Mouse (Mus musculus) layer of hippocampus, adult 8-10 months (tissue): Measurements from ENCODE around the gene Frmd5. TPM values are rescaled to one million over a fixed set of nuclear protein-coding genes. Genes with fewer than 3 reads are reported as not detected.

ENCODE experiments used
- DNase-seq, 2 experiments: peaks; one replicate each; pipeline ENCODE4 v3.0.0; 2022; ENCODE audit warnings: low spot score in 2 of 2
- total RNA-seq, 4 experiments: library from RNA; stranded (reverse); gene quantifications; 2 replicates each; pipeline ENCODE4 v1.2.4; 2022

Frmd5 gene
- total RNA-seq, 4 experiments from 2014 or later, result 32.5 to 38.7 (median 38.0) TPM

DNA sequence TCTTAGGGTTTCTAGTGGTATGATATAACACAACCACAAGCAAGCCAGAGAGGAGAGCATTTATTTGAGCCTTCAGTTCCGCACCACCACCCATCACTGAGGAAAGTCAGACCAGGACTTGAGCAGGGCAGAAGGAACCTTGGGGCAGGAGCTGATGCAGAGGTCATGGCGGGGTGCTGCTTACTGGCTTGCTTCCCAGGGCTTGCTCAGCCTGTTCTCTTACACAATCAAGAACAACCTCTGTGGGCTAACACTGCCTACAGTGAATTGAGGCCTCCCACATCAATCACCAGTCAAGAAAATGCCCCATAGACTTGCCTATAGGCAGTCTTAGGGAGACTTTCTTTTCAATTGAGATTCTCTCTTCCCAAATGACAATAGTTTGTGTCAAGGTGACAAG, 118.8 kb downstream of the Frmd5 start:
- no peak for DNase-seq

DNA sequence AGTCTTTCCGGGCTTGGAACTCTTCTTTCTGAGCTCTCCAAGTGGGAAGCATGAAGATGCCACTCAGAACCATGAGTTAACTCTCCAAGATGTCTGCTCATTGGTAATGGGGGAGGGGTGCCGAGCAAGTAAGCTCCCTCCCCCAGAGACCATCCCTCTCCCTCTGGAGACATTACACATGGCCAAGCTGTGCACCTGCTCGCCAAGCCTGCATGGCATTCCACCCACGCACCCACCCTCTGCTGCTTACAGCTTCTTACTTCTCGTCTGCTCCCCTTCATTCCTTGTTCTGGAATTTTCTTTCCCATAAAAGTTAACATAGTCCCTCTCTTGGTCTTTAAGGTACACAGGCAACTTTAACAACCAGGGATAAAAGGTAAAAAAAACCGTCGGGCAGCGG, 123.3 kb downstream of the Frmd5 start:
- DNase-seq, result no peak

DNA sequence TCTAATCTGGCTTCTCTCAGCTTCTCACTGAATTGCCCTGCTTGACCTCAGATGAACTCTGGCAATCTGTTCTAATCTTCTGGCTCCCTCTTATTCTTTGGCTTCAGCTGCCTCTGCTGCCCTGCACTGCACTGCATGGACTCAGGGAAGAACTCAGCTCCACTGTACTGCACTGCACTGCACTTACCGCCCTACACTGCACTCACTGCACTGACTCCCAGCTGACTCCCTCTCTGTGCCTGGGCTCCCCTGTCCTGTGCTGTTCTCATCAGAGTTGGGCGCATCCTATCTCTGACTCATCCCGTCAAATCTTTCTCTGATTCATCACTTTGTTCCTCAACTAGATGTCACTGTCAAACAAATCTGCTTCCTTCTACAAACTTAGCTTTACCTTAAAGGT, 124.5 kb downstream of the Frmd5 start:
- no peak for DNase-seq

DNA sequence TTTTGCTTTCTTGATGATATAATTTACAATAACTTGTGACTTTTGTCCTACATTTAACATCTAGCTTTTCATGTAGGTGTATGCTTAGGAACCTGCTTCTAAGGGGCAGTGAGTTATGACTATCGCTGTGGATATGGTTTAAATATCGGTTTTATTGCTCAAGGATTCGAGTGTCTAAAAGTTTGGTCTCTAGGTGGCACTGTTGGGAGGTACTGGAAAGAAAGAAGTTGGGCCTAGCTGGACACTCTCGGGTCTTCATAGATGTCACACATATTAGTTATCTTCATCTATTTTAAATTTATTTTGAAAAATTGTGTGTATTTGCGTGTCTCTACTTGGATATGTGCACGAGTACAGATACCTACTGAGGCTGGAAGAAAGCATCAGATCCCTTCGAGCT, 127.2 kb downstream of the Frmd5 start:
- no peak for DNase-seq

DNA sequence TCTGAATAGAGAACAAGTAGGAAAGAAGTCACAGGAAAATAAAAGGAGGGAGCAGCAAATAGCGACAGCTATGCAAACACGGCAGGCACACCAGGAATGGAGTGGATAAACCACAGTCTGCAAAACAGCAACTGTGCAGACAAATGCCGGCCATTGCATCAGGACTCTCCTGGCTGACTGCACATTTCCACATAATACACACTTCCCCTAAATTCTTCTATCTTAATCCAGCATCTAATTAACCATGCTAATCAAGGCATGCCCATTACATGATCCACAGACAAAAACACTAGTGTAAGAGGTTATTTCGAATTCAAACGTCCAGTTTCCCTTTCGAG, 129.3 kb downstream of the Frmd5 start:
- no peak for DNase-seq

DNA sequence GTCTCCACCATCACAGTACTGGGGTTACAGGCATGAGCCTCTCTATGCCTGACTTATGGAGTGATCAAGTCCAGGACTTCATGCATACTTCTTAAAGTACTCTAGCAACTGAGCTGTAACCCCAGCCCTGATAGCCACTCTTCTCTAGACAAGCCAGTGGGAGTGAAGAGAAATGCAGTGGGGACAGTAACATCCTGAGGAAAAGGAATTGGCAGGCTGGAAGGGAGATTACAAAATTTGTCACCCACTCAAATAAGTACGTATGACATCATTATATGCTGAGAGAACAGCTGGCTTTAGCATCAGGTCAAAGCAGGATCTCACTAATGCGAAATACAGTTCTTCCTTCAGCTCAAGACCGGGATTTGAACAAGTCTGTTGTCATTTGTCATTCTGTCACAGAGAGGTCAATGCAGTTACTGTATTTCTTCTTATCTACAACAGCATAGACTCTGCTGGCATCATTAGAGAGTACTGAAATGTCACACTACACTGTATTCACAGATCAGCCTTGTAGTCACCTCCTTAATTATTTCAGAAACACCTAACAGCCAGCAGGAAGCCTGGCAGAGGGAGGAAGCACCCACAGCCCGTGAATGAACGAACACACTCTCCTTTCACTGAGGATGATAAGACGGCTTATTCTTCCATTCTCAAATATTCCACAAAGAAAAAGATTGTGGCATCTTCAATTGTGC, 129.8 kb downstream of the Frmd5 start:
- no peak for DNase-seq

DNA sequence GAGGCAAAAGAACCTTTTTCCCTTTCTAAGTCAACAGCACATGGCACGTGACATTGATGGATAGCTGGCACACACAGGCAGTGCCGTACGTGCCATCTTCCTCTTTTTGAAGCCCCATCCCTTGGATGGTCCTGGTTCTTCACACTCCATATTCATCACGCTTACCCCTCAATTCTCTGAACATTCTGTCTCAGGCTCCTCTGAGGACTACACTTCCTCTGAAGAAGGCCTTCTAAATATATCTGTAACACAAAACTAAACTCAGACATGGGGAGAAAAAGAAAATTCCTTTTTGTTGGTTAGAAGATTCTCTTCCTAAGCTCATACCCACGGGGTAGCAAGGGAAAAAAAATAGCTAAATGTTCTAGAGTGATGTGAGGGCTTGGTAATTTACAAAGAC, 131.0 kb downstream of the Frmd5 start:
- DNase-seq, result no peak

DNA sequence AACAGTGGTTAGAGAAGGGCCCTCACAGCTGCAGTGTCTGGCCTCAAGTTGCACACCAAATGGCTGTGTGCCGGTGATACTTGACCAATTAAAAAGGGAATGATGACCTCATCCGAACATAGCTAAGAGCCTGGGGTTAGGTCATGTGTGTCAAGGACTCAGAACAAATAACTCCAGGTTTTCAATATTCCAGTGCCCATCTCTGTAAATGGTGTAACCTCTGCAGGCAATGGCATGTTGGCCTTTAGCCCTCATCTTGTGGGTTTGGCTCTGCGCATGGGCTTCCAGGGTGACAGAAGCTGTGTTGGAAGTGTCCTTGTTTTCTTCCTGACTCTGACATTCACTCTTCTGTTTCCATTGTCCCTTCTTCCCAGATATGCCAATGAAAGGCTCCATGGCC, 131.8 kb downstream of the Frmd5 start:
- DNase-seq, result no peak

DNA sequence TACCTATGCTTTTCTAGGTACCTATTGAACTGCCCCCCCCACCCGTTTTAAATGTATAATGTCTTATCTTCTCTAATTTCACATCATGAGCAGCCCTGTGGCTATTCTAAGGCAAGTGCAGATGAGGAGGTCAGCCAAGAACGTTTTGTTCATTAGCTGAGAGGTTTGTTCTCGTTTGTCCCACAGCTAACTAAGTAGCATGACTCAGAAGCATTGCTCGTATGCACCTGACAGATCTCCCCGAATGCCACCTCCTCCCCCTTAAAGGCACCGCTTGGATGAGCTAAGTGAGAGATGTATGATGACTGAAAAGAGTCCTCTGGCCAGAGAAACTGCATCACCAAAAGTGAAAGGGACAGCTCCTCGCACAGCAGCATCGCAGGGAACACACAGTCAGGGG, 132.7 kb downstream of the Frmd5 start:
- DNase-seq, result no peak

DNA sequence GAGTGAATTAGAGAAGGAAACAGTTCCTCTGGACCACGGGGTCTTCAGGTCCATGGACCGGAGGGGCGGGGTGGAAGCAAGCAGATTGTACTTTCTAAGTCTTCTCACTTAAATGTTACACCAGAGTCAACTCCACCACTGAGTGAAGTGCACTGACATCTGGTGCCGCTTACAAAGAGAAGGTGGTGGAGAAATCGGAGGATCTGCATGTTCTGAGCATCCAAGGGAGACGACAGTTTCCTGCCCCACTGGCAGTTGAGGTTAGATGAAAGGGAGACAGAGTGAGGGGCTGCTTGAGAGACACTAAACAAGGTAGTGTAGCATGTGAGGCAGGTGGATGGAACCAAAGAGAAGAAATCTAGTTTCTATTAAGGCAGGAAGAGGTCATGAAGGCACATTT, 137.0 kb downstream of the Frmd5 start:
- DNase-seq, result no peak

DNA sequence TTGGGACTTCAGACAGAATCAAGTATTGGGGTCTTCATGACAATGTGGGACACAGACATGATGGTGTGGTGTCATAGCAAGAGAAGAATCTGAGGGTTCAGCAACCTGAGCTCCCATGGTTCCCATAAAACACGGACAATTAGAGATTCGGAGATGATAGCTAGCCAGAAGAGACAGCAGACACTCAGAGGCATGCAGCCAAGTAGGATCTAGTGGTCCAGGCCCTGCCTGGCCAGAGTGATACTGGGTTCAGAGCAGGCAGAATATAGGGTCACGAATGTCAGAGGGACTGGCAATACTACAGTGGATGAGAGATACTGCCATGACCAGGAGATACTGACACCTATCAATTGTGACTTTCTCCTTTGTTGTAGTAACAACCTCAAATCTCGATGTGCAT, 138.6 kb downstream of the Frmd5 start:
- DNase-seq, result no peak

DNA sequence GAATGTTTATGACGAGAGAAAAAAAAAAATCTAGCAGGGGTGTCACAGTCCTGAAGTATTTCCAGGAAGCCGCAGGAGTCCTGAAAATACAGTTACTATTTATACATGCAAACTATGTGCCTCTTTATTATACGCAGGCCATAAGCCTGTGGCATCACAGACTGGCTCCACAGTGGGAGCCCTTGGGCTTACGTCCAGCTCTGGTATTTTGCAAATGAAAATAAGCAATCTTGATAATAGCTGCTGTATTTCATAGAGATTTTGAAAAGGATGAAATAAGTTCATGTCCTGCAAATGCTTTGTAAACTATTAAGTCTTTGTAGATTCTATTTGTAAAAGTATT, 145.8 kb downstream of the Frmd5 start:
- DNase-seq, result no peak

DNA sequence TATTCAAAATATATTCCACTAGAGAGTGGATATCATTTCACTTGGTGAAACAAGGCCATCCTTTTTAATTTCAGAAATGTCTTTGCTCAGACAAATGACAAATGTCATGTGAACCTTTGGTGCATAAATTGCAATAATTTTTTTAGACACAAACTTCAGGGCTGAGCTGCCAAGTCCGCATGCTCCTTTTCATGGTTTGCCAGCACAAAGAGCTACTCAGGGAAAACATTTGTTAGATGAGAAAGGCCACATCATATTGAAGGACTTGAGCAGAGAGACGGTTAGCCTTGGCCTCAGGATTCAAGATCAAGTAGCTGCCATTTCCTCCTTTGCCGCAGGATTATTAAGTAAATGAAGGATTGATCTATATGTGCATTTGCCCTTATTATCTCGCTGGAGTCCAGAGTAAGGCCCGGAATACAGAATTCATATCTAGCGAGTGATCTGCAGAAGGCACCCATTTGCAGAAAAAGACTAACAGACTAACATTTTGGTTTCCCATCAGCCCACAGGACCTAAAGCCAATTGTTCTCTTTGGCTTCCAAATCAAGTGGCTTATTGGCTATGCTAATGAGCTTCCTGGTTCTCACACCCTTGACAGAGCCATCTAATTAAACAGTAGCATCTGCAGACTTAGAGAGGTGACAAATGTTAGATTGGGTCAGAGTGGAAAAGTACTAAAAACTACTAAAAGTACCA, 146.3 kb downstream of the Frmd5 start:
- DNase-seq, result no peak

DNA sequence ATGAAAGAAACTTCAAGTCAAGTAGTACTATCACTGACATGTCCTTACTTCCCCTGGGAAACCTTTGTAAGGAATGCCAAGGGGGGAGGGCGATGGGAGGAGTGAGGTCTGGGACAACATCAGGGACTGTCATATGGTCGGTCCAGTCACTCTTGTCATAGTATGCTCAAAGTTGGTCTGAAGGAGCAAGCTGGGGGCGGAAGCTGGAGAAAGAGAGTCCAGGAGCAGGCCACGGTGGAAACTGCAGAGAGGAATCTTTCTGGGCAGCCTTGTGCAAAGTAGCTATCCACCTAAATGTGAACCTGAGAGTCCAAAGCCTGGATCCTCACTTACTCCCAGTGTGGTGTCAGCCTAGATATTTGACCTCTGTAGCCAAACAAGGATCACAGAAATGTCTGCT, 147.5 kb downstream of the Frmd5 start:
- no peak for DNase-seq

DNA sequence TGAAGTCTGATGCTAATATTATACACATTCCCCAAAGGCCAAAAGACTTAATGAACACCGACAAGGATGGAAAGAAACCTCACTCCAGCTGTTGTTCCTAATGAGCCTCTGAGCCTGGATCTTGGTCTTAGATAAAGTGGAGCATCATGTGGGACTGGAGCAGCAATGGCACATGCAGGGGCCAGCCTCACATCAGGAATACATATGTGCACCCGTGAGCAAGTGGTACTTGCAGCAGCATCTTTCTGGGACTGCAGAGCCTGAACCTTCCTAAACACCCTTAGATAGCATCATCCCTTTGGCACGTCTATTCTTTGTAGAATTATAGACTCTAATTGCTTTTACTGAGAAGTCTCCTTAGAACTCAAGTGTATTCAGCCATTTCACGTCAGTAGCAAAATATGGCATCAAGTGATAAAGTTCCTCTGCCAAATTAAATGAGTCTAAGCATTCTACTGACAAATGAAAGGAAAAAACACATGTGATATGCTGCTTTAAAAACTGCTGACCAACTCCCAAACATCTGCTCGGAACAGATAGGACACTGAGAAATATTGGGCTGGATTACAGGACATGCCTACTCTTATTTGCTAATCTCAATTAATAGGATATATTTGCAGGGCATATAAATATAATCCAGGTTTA, 148.6 kb downstream of the Frmd5 start:
- no peak for DNase-seq

DNA sequence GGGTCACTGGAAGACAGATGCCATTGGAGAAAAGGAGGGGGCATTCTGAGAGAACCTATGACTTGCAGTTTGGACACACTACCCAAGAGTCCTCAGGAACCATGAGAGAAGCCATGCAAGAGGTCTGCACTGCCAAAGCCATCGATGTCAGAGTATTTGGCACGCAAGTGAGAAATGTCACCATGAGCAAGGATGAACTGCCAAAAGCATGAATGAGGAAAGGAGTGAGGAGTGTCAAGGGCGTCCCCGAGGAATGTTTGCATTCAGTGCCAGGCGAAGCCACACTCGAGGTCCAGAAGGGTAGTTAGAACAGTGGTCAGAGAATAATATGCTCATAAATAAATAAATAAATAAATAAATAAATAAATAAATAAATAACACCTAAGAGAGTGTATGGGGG, 150.9 kb downstream of the Frmd5 start:
- DNase-seq, result no peak

DNA sequence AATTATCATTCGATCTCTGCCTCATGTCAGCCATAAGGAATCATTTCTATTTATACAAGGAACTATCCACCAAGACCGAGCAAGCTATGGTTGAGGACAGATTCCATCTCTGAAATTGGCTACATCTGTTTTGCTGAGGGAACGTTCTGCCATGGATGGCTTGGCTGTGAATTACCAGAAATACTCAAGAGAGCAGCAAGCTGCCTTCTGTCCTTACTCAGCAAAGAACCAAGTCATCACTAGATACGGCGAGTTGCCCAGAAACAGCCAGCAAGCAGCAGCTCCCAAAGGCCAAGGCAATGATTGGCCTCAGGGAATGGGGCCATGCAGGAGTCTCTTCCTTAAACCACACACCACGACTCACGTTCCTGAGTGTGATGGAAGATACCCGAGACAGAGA, 151.8 kb downstream of the Frmd5 start:
- peak; percentile 34 to 39 for DNase-seq

DNA sequence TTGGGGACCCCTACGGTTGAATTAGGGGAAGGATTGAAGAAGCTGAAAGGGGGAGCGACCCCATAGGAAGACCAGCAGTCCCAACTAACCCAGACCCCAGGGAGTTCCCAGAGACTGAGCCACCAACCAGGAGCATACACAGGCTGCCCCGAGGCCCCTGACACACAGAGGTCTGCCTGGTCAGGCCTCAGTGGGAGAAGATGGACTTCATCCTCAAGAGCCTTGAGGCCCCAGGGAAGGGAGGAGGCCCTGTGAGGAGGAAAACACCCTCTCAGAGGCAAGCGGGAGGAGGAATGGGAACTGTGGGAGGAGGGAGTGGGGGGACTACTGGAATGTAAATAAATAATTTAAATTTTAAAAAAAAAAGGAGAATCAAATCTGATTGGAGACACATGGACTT, 160.4 kb downstream of the Frmd5 start:
- DNase-seq, result no peak

DNA sequence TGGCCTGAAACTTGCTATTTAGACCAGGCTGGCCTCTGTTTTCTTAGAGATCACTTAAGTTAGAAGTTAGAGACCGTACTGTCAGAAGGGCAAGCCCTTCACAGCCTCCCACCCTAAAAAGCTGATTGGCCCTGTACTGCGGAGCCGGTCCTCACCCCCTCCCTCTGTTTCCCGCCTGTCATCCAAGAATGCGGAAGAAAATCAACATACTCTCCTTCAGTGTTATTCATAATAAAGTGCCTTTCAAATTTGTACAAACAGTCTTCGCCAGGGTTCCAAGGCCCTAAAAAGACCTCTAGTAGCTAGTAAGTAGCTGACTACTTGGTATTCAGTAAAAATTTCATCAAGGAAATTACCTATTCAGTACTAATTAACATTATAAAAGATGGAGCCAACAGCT, 164.0 kb downstream of the Frmd5 start:
- no peak for DNase-seq

DNA sequence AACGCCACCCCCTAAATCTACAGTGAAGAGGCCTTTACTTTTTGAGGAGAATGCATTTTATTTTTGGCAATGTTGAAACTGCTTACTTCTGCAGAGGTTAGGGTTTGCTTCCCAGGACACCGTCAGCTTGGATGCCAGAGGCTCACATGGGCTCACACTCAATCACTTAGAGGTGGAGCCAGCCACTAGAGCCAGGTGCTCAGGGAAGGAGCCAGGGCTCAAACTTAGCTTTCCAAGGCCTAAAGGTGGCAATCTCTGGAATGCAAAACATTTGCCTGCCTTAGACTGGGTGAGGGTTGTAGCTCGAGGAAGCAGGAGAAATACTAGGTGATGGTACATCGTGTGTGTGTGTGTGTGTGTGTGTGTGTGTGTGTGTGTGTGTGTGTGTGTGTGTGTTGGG, 174.8 kb downstream of the Frmd5 start:
- DNase-seq, result no peak

DNA sequence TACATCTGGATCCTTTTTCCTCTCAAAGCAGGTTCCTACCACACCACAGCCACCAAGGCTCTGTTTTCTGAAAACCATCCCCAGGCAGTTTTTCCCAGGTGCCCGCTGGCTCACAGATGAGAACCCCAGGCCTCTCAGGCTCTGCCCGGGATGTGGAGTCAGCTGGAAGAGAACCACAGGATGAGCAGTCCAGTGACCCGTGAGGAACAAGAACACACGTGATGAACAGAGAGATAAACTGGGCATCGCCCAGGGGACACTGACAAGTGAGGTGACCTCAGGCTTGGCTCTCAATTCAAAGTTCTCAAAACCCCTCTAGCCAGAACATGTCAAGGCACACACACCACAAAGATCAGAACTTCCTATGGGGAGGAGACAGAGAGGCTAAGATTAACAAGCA, 176.6 kb downstream of the Frmd5 start:
- no peak for DNase-seq

DNA sequence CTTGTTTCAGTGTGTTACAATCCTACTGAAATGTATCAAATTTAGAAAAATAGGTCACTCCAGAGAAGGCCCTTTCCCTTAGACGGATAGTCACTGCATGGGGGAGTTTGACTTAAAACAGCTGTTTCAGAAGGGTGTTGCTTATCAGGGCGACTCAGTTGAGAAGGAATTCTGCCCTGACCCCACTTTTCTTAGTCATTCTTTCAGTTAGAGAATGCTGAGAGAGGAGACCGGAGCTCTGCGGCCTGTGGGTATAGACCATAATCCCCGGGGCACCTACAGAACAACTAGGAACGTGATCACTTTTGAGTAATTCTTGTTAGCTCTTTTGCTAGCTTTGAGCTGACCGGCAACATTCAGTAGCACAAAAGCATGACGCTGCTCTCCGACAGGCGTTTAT, 178.6 kb downstream of the Frmd5 start:
- DNase-seq, result no peak

DNA sequence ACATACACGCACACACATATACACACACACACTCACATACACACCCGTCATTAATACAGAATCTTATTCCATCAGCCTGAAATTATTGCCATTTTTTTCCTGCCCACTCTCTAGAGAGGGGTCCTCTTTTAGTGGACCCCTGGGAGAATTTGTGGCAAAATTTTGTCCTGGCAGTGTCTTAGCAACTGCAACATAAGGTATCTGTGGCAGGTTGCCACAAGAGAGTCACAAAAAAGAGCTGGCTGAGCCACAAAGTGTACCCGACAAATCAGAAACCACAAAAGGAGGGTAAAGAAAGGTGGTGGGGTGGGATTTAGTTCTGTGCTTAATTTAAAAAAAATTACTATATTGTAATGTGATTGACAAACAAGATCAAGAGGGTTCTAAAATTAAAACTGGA, 181.0 kb downstream of the Frmd5 start:
- DNase-seq, result no peak
